Mouse (Mus musculus) embryo, embryonic 11 days (tissue): ENCODE measurements at regions not wholly inside any gene's neighbourhood (a gene's known extent, or its start where the extent isn't known, plus 50 kb on each side); places are given as distances from the start of the nearest gene placed in this dataset.

Experiments
- DNase-seq: peaks from one replicate; pipeline ENCODE4 v3.0.0-alpha.2; 2015

GRCm38 (mm10) chr6:94957172-94957668, 159.8 kb upstream of the Kbtbd8 start:
- no peak for DNase-seq

GRCm38 (mm10) chr6:94954580-94954979, 162.5 kb upstream of the Kbtbd8 start:
- DNase-seq = no peak

GRCm38 (mm10) chr6:94953658-94954057, 163.4 kb upstream of the Kbtbd8 start:
- DNase-seq = no peak

- no peak for DNase-seq
These were observed 164.9 kb upstream of the Kbtbd8 start for GRCm38 (mm10) chr6:94951971-94952768.

GRCm38 (mm10) chr6:94950944-94951343, 166.1 kb upstream of the Kbtbd8 start:
- no peak for DNase-seq

GRCm38 (mm10) chr6:94950319-94950718, 166.7 kb upstream of the Kbtbd8 start:
- no peak for DNase-seq

GRCm38 (mm10) chr6:94946352-94946900, 170.6 kb upstream of the Kbtbd8 start:
- no peak for DNase-seq

GRCm38 (mm10) chr6:94945715-94946114, 171.3 kb upstream of the Kbtbd8 start:
- no peak for DNase-seq

- DNase-seq = peak; percentile 45
These were observed 172.8 kb upstream of the Kbtbd8 start for GRCm38 (mm10) chr6:94944196-94944595.

GRCm38 (mm10) chr6:94938949-94939348, 178.1 kb upstream of the Kbtbd8 start:
- DNase-seq = no peak

- DNase-seq = no peak
These were observed 180.8 kb upstream of the Kbtbd8 start for GRCm38 (mm10) chr6:94936206-94936605.

GRCm38 (mm10) chr6:94935706-94936105, 181.3 kb upstream of the Kbtbd8 start:
- DNase-seq = no peak

GRCm38 (mm10) chr6:94927811-94928210, 189.2 kb upstream of the Kbtbd8 start:
- no peak for DNase-seq

GRCm38 (mm10) chr6:94926652-94927211, 190.3 kb upstream of the Kbtbd8 start:
- no peak for DNase-seq

GRCm38 (mm10) chr6:94925408-94925807, 191.6 kb upstream of the Kbtbd8 start:
- DNase-seq = no peak

GRCm38 (mm10) chr6:94924338-94925039, 192.6 kb upstream of the Kbtbd8 start:
- no peak for DNase-seq

- no peak for DNase-seq
These were observed 195.3 kb upstream of the Kbtbd8 start for GRCm38 (mm10) chr6:94921741-94922140.

- DNase-seq = no peak
These were observed 196.3 kb upstream of the Kbtbd8 start for GRCm38 (mm10) chr6:94920770-94921169.

GRCm38 (mm10) chr6:94919194-94919743, 197.8 kb upstream of the Kbtbd8 start:
- DNase-seq = no peak

- DNase-seq = peak; percentile 19
These were observed 201.0 kb upstream of the Kbtbd8 start for GRCm38 (mm10) chr6:94915842-94916620.

GRCm38 (mm10) chr6:94911836-94912235, 205.2 kb upstream of the Kbtbd8 start:
- peak; percentile 14 for DNase-seq

- peak; percentile 75 for DNase-seq
These were observed 205.7 kb upstream of the Kbtbd8 start for GRCm38 (mm10) chr6:94911374-94911773.
